Mouse (Mus musculus): Measurements from ENCODE around the gene Gm37240. TPM values are rescaled to one million over a fixed set of nuclear protein-coding genes. Genes with fewer than 3 reads are reported as not detected.

The Gm37240 gene
- polyA plus RNA-seq, 1 experiment, result 0.91 TPM

GRCm38 (mm10) chr3:84582023-84582912 lies 1305.0 kb downstream of the Gm37240 start, which contains the start of gene Arfip1:
TSS of gene Arfip1 (minus strand) at chr3:84582625.
- peak within 1 kb of the TSS; percentile 12; the same call in 1 of the 2 replicates for H3K27ac ChIP-seq (ENCODE audit: insufficient read depth, low read length)

DNA sequence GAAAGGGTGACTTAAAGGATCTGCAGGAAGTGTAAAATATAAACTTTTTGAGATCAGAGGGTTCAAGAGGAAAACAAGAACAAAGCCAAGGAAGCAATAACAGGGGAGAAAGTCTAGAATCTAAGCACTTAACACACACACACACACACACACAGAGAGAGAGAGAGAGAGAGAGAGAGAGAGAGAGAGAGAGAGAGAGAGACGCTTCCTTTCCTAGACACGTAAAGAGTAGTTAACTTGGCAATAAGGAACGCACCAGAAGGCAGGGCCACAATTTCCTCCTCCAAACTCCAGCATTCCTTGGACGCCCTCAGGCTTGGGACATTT lies 1305.7 kb downstream of the Gm37240 start:
- Histone ChIP-seq H3K4me3 (ENCODE audit: low read depth, low read length) (peak overlapping the region; percentile 87), H3K27me3 (ENCODE audit: control insufficient read depth, insufficient read depth, low read length, poor library complexity, severe bottlenecking) (no peaks in the 10 kb centered on the region), H3K9me3 (replicated peaks; ENCODE audit: control insufficient read depth, insufficient read depth, low read length, poor library complexity, severe bottlenecking) (no peaks in the 10 kb centered on the region), H3K36me3 (ENCODE audit: control insufficient read depth, insufficient read depth, low read length, poor library complexity, severe bottlenecking) (no peaks in the 10 kb centered on the region), H3K27ac (ENCODE audit: insufficient read depth, low read length) (peak overlapping the region; percentile 12; the same call in 1 of the 2 replicates), H3K4me1 (ENCODE audit: control insufficient read depth, insufficient read depth, low read length) (no peaks in the 10 kb centered on the region), H3K9ac (ENCODE audit: low read depth, poor library complexity, severe bottlenecking) (peak overlapping the region; percentile 48)
- TF ChIP-seq CTCF (IDR thresholded peaks at IDR 0.05; ENCODE audit: low read depth, low read length) (no peak), POLR2A (IDR thresholded peaks at IDR 0.05; ENCODE audit: insufficient read depth, low read length) (no peak), EP300 (IDR thresholded peaks at IDR 0.05; ENCODE audit: insufficient read depth, low read depth, low read length) (no peak)

More at GRCm38 (mm10) chr3:84582023-84582912, 1305.0 kb downstream of the Gm37240 start, which contains the start of gene Arfip1:
- Histone ChIP-seq H3K9me3 (replicated peaks; ENCODE audit: control insufficient read depth, insufficient read depth, low read length, poor library complexity, severe bottlenecking) (no peaks in the 10 kb centered on the region), H3K27me3 (ENCODE audit: control insufficient read depth, insufficient read depth, low read length, poor library complexity, severe bottlenecking) (no peaks in the 10 kb centered on the region), H3K9ac (ENCODE audit: low read depth, poor library complexity, severe bottlenecking) (peak within 1 kb of the TSS; percentile 48), H3K36me3 (ENCODE audit: control insufficient read depth, insufficient read depth, low read length, poor library complexity, severe bottlenecking) (no peaks in the 10 kb centered on the region), H3K4me3 (ENCODE audit: low read depth, low read length) (peak within 1 kb of the TSS; percentile 98), H3K4me1 (ENCODE audit: control insufficient read depth, insufficient read depth, low read length) (no peaks in the 10 kb centered on the region)
- TF ChIP-seq EP300 (IDR thresholded peaks at IDR 0.05; ENCODE audit: insufficient read depth, low read depth, low read length) (no peak), CTCF (IDR thresholded peaks at IDR 0.05; ENCODE audit: low read depth, low read length) (no peak), POLR2A (IDR thresholded peaks at IDR 0.05; ENCODE audit: insufficient read depth, low read length) (peak; percentile 15)

GRCm38 (mm10) chr3:84580716-84581115 lies 1306.6 kb downstream of the Gm37240 start:
- Histone ChIP-seq H3K9me3 (replicated peaks; ENCODE audit: control insufficient read depth, insufficient read depth, low read length, poor library complexity, severe bottlenecking) (no peaks in the 10 kb centered on the region), H3K27me3 (ENCODE audit: control insufficient read depth, insufficient read depth, low read length, poor library complexity, severe bottlenecking) (no peaks in the 10 kb centered on the region), H3K4me3 (ENCODE audit: low read depth, low read length) (no peak overlapping the region), H3K9ac (ENCODE audit: low read depth, poor library complexity, severe bottlenecking) (no peak overlapping the region), H3K4me1 (ENCODE audit: control insufficient read depth, insufficient read depth, low read length) (no peaks in the 10 kb centered on the region), H3K36me3 (ENCODE audit: control insufficient read depth, insufficient read depth, low read length, poor library complexity, severe bottlenecking) (no peaks in the 10 kb centered on the region), H3K27ac (ENCODE audit: insufficient read depth, low read length) (no peak overlapping the region)
- TF ChIP-seq CTCF (IDR thresholded peaks at IDR 0.05; ENCODE audit: low read depth, low read length), result no peak
- no peak for TF ChIP-seq EP300 (IDR thresholded peaks at IDR 0.05; ENCODE audit: insufficient read depth, low read depth, low read length)
- TF ChIP-seq POLR2A (IDR thresholded peaks at IDR 0.05; ENCODE audit: insufficient read depth, low read length), result no peak

DNA sequence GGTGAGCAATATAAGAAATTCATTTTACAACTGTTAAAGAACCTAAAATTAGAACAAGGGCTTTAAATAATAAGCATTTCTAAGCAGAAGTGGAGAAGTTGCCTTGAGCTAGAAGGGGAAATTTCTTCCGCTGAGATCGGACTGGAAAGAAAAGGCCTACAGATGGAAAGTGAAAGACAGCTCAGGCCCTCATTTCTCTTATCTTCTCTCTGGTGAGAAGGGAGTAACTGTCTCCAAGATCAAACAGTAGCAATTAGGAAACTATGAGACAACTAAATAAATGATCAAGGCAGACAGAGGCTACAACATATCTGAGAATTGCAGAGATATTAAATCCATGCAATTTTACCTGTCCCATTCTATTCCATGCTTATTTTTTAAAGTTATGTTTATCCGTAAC lies 1316.8 kb downstream of the Gm37240 start:
- no peak overlapping the region for H3K9ac ChIP-seq (ENCODE audit: low read depth, poor library complexity, severe bottlenecking)
- H3K9me3 ChIP-seq (replicated peaks; ENCODE audit: control insufficient read depth, insufficient read depth, low read length, poor library complexity, severe bottlenecking), result no peaks in the 10 kb centered on the region
- TF ChIP-seq EP300 (IDR thresholded peaks at IDR 0.05; ENCODE audit: insufficient read depth, low read depth, low read length) (no peak), POLR2A (IDR thresholded peaks at IDR 0.05; ENCODE audit: insufficient read depth, low read length) (no peak), CTCF (IDR thresholded peaks at IDR 0.05; ENCODE audit: low read depth, low read length) (no peak)
- no peak overlapping the region for H3K27ac ChIP-seq (ENCODE audit: insufficient read depth, low read length)
- no peak overlapping the region for H3K4me3 ChIP-seq (ENCODE audit: low read depth, low read length)
- H3K36me3 ChIP-seq (ENCODE audit: control insufficient read depth, insufficient read depth, low read length, poor library complexity, severe bottlenecking), result no peaks in the 10 kb centered on the region
- H3K4me1 ChIP-seq (ENCODE audit: control insufficient read depth, insufficient read depth, low read length), result no peaks in the 10 kb centered on the region
- H3K27me3 ChIP-seq (ENCODE audit: control insufficient read depth, insufficient read depth, low read length, poor library complexity, severe bottlenecking), result no peaks in the 10 kb centered on the region

DNA sequence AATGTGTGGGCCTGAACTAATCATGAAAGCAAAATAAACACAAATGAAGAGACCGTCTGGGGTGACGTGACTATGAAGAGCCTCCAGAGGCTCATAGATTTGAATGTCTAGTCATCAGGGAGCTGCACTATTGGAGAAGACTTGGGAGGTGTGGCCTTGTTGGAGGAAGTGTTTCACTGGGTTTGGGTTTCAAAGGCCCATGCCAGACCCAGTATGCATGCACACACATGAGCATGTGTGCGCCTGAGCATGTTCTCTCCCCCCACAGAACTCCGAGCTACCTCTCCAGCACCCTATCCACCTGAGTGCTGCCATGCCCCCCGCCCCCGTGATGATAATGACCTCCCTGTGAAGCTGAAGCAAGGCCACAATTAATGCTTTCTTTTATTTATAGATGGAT lies 1317.7 kb downstream of the Gm37240 start:
- TF ChIP-seq CTCF (IDR thresholded peaks at IDR 0.05; ENCODE audit: low read depth, low read length), result no peak
- no peak for TF ChIP-seq POLR2A (IDR thresholded peaks at IDR 0.05; ENCODE audit: insufficient read depth, low read length)
- H3K4me3 ChIP-seq (ENCODE audit: low read depth, low read length), result no peak overlapping the region
- H3K36me3 ChIP-seq (ENCODE audit: control insufficient read depth, insufficient read depth, low read length, poor library complexity, severe bottlenecking), result no peaks in the 10 kb centered on the region
- H3K27ac ChIP-seq (ENCODE audit: insufficient read depth, low read length), result no peak overlapping the region
- H3K9me3 ChIP-seq (replicated peaks; ENCODE audit: control insufficient read depth, insufficient read depth, low read length, poor library complexity, severe bottlenecking), result no peaks in the 10 kb centered on the region
- no peak overlapping the region for H3K9ac ChIP-seq (ENCODE audit: low read depth, poor library complexity, severe bottlenecking)
- H3K4me1 ChIP-seq (ENCODE audit: control insufficient read depth, insufficient read depth, low read length), result no peaks in the 10 kb centered on the region
- no peaks in the 10 kb centered on the region for H3K27me3 ChIP-seq (ENCODE audit: control insufficient read depth, insufficient read depth, low read length, poor library complexity, severe bottlenecking)

DNA sequence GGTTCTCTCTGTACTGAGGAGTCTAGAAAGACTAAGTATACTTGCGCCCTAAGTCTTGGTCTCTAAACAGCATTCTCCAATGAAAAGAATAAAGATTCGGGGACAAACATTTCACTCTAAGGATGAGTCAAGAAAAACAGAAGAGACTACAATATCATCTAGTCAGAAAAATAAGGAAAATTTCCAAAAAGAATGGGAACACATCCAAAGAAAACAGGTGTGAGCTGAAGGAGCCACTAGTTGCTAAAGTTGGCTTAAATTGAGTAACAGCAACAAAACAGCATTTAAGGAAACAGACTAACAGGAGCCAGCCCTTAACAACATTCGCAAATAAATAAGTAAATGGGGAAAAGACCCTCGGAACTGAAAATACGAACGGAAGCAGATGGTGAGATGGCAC lies 1318.8 kb downstream of the Gm37240 start:
- TF ChIP-seq CTCF (IDR thresholded peaks at IDR 0.05; ENCODE audit: low read depth, low read length), result no peak
- TF ChIP-seq POLR2A (IDR thresholded peaks at IDR 0.05; ENCODE audit: insufficient read depth, low read length), result no peak
- no peak for TF ChIP-seq EP300 (IDR thresholded peaks at IDR 0.05; ENCODE audit: insufficient read depth, low read depth, low read length)
- H3K27me3 ChIP-seq (ENCODE audit: control insufficient read depth, insufficient read depth, low read length, poor library complexity, severe bottlenecking), result no peaks in the 10 kb centered on the region
- H3K9ac ChIP-seq (ENCODE audit: low read depth, poor library complexity, severe bottlenecking), result no peak overlapping the region
- H3K36me3 ChIP-seq (ENCODE audit: control insufficient read depth, insufficient read depth, low read length, poor library complexity, severe bottlenecking), result no peaks in the 10 kb centered on the region
- H3K4me1 ChIP-seq (ENCODE audit: control insufficient read depth, insufficient read depth, low read length), result no peaks in the 10 kb centered on the region
- H3K27ac ChIP-seq (ENCODE audit: insufficient read depth, low read length), result no peak overlapping the region
- no peak overlapping the region for H3K4me3 ChIP-seq (ENCODE audit: low read depth, low read length)
- H3K9me3 ChIP-seq (replicated peaks; ENCODE audit: control insufficient read depth, insufficient read depth, low read length, poor library complexity, severe bottlenecking), result no peaks in the 10 kb centered on the region

Measured in ES-Bruce4 (cell line).